Comparison of ENCODE assay signal across 8 mouse cellular contexts in the genomic region with DNA sequence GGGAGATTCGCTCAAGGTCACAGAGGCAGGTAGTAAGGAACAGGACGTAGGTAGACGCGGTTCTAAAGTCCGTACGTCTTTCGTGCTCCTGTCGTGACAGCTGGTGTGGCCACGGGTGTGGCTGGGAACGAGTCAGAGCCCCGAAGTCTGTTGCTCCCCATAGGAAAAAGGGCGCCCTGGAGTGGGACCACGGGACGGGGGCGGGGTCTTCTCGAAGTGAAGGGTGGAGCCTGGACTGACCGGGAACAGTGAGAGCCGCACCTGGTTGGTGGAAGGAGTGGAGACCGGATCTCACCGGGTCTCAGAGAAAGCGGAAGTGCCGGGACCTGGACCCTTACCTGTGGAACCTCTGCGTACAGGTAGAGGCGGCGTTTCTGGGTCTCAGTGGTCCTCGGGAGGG. TPM values are rescaled to one million over a fixed set of nuclear protein-coding genes. Genes with fewer than 3 reads are reported as not detected.
DNase-seq lines count a peak whose midpoint lies in the region; ATAC-seq lines count a peak whose summit lies in the region.

No protein-coding gene starts in this region.

- peak overlapping the region; percentile 56 for H3K4me2 ChIP-seq in midbrain, embryonic 11.5 days

- ATAC-seq in midbrain, embryonic 11.5 days (ENCODE audit: low FRiP score) = peak; percentile 71

- H3K9ac ChIP-seq in midbrain, embryonic 11.5 days (ENCODE audit: low read length) = peak overlapping the region; percentile 0; the same call in 1 of the 2 replicates

- H3K4me3 ChIP-seq in limb, embryonic 10.5 days = peak overlapping the region; percentile 59
- H3K4me3 ChIP-seq in midbrain, embryonic 11.5 days (ENCODE audit: low read depth, low read length) = peak overlapping the region; percentile 32

- peaks cover 18% of the 10 kb centered on the region for H3K4me1 ChIP-seq in limb, embryonic 10.5 days
- peaks cover 3% of the 10 kb centered on the region; the same call in 1 of the 2 replicates for H3K4me1 ChIP-seq in midbrain, embryonic 11.5 days (ENCODE audit: control insufficient read depth, insufficient read depth, low read length)

- WGBS in limb, embryonic 10.5 days = under 1% methylated on average over 26 of the region's 26 CpGs
- WGBS in midbrain, embryonic 11.5 days = under 1% methylated on average over 26 of the region's 26 CpGs

- H3K36me3 ChIP-seq in limb, embryonic 10.5 days = no peaks in the 10 kb centered on the region
- no peaks in the 10 kb centered on the region for H3K36me3 ChIP-seq in midbrain, embryonic 11.5 days (ENCODE audit: control insufficient read depth, insufficient read depth, low read length)

- peaks cover 26% of the 10 kb centered on the region for H3K27me3 ChIP-seq in limb, embryonic 10.5 days (ENCODE audit: low read depth, poor library complexity, severe bottlenecking)
- peaks cover 7% of the 10 kb centered on the region for H3K27me3 ChIP-seq in midbrain, embryonic 11.5 days (ENCODE audit: control insufficient read depth, insufficient read depth, low read length)

- DNase-seq in heart, adult 11 months = peak; percentile 93
- no peak for DNase-seq in heart, adult 9 months (ENCODE audit: low spot score in 2 of 2)
- peak; percentile 66 to 71 for DNase-seq in cerebellum, postnatal 14 days
- peak; percentile 37 for DNase-seq in heart, postnatal 4 days
- peak; percentile 65 for DNase-seq in limb, embryonic 10.5 days (ENCODE audit: low spot score)
- peak; percentile 90 for DNase-seq in midbrain, embryonic 11.5 days (ENCODE audit: low spot score, missing footprints)
- DNase-seq in yolk sac, embryonic 10.5 days (ENCODE audit: low spot score) = peak; percentile 84
- no peak for DNase-seq in layer of hippocampus, adult 18-20 months (ENCODE audit: low spot score in 2 of 2)

- H3K27ac ChIP-seq in limb, embryonic 10.5 days = no peak overlapping the region
- no peak overlapping the region for H3K27ac ChIP-seq in midbrain, embryonic 11.5 days (ENCODE audit: low read depth, low read length)

- no peaks in the 10 kb centered on the region for H3K9me3 ChIP-seq in limb, embryonic 10.5 days (replicated peaks)
- H3K9me3 ChIP-seq in midbrain, embryonic 11.5 days (ENCODE audit: control insufficient read depth, low read length) = no peaks in the 10 kb centered on the region

RNA-seq across cellular contexts. Expression of gene Lpin3, which starts 7.4 kb away (rescaled TPM):
- total RNA-seq in heart, postnatal 4 days (2021) = 1 to 10 TPM; 2.1 to 2.2 TPM
- polyA plus RNA-seq in limb, embryonic 10.5 days (2016; fragmentation: Nextera tagmentation; extraction: Ambion mirVana) = 0.90 and 1.6 TPM in 2 replicates
- 0.10 and 0.21 TPM in 2 replicates for polyA plus RNA-seq in midbrain, embryonic 11.5 days (2014; fragmentation: Nextera tagmentation; extraction: Ambion mirVana)
- 1 to 10 TPM in 1 of 2 experiments, under 1 TPM in 1; 0.89 to 1.6 TPM for total RNA-seq in layer of hippocampus, adult 18-20 months (2021)

RNA-seq across cellular contexts. Expression of gene Zhx3, which starts 15.1 kb away (rescaled TPM):
- 10 to 100 TPM; 22.8 to 24.9 TPM for total RNA-seq in heart, postnatal 4 days (2021)
- 5.2 and 7.6 TPM in 2 replicates for polyA plus RNA-seq in limb, embryonic 10.5 days (2016; fragmentation: Nextera tagmentation; extraction: Ambion mirVana)
- 7.8 and 8.9 TPM in 2 replicates for polyA plus RNA-seq in midbrain, embryonic 11.5 days (2014; fragmentation: Nextera tagmentation; extraction: Ambion mirVana)
- total RNA-seq in layer of hippocampus, adult 18-20 months (2021) = 100 to 1,000 TPM in 1 of 2 experiments, 10 to 100 TPM in 1; 99.5 to 101 TPM

RNA-seq across cellular contexts. Expression of gene Emilin3, which starts 24.3 kb away (rescaled TPM):
- total RNA-seq in heart, postnatal 4 days (2021) = 1 to 10 TPM; 8.8 to 9.6 TPM
- 2.6 and 4.9 TPM in 2 replicates for polyA plus RNA-seq in limb, embryonic 10.5 days (2016; fragmentation: Nextera tagmentation; extraction: Ambion mirVana)
- polyA plus RNA-seq in midbrain, embryonic 11.5 days (2014; fragmentation: Nextera tagmentation; extraction: Ambion mirVana) = 2.6 and 2.9 TPM in 2 replicates
- total RNA-seq in layer of hippocampus, adult 18-20 months (2021) = under 1 TPM; 0.18 to 0.25 TPM

Comparison
In these comparisons a context has a peak if more than half of its experiments do, and no peak if none do; other contexts are left out.
1. DNase-seq: peak in heart, adult 11 months (single experiment), cerebellum, postnatal 14 days (2 of 2), heart, postnatal 4 days (single experiment), limb, embryonic 10.5 days (single experiment), midbrain, embryonic 11.5 days (single experiment) and yolk sac, embryonic 10.5 days (single experiment); none in heart, adult 9 months (0 of 2) and layer of hippocampus, adult 18-20 months (0 of 2).
2. RNA of gene Emilin3, which starts 24.3 kb away (total RNA-seq): 8.8 to 9.6 TPM in heart, postnatal 4 days; 0.18 to 0.25 TPM in layer of hippocampus, adult 18-20 months; every median in the first group is over 4 times any median in the second.